Mouse (Mus musculus): Measurements from ENCODE around the gene Emx1.

GRCm38 (mm10) chr6:85193381-85194318 lies 6.4 kb downstream of the Emx1 start:
- TF ChIP-seq GATA1 (IDR thresholded peaks at IDR 0.05; ENCODE audit: borderline replicate concordance, low read length) (no peak), FLI1 (IDR thresholded peaks at IDR 0.05; ENCODE audit: low read length) (no peak)
